Mouse (Mus musculus) thymus, adult 2 months (tissue): Measurements from ENCODE around the gene Cdh13. TPM values are rescaled to one million over a fixed set of nuclear protein-coding genes. Genes with fewer than 3 reads are reported as not detected.
"Not testable (repeated sequence)": the region's sequence is repeated elsewhere in the genome, so short reads cannot be mapped to it uniquely, and the experiment has no call there.

Source experiments
- DNase-seq: peaks from one replicate; pipeline ENCODE4 v3.0.0; 2021
- H3K27ac ChIP-seq: fragments of 200-500 bp; 2 replicates; pipeline ENCODE4 v1.5.1; 2012; ENCODE audit warnings: low read length, control low read depth; ENCODE audit not compliant: control insufficient read depth, insufficient read depth
- H3K27me3 ChIP-seq: fragments of 200-500 bp; 2 replicates; pipeline ENCODE4 v1.6.1; 2012; ENCODE audit warnings: mild to moderate bottlenecking, low read length, moderate library complexity, mixed read lengths; ENCODE audit not compliant: control insufficient read depth, insufficient read depth
- H3K36me3 ChIP-seq: fragments of 200-500 bp; 2 replicates; pipeline ENCODE4 v1.6.1; 2012; ENCODE audit warnings: mild to moderate bottlenecking, low read length, moderate library complexity; ENCODE audit not compliant: control insufficient read depth, insufficient read depth
- H3K4me1 ChIP-seq: fragments of 200-500 bp; replicated peaks from 2 replicates; pipeline ENCODE4 v1.6.1; 2012; ENCODE audit warnings: low read length; ENCODE audit not compliant: control insufficient read depth, insufficient read depth
- H3K4me3 ChIP-seq: fragments of 200-500 bp; 2 replicates; pipeline ENCODE4 v1.5.1; 2012; ENCODE audit warnings: mild to moderate bottlenecking, low read length, control low read depth, moderate library complexity; ENCODE audit not compliant: control insufficient read depth, insufficient read depth
- CTCF ChIP-seq: fragments of 200-500 bp; IDR thresholded peaks from 2 replicates; pipeline ENCODE4 v1.5.1; 2012; ENCODE audit warnings: mild to moderate bottlenecking, control low read depth, low read length, moderate library complexity, borderline replicate concordance; ENCODE audit not compliant: control insufficient read depth, poor library complexity, insufficient read depth; ENCODE audit errors: extremely low read depth
- POLR2A ChIP-seq: fragments of 200-500 bp; IDR thresholded peaks from 2 replicates; pipeline ENCODE4 v1.6.1; 2012; ENCODE audit warnings: mild to moderate bottlenecking, low read length, control low read depth, moderate library complexity; ENCODE audit not compliant: control insufficient read depth, poor library complexity, insufficient read depth; ENCODE audit errors: extremely low read depth
- WGBS: fragments of 180-500 bp; shearing (Covaris S2); methylation state at CpG from one replicate; pipeline ENCODE4 v1.1.7; 2018; 5-methylcytosine and 5-hydroxymethylcytosine counted together
- polyA plus RNA-seq: library from polyadenylated mRNA; depleted of rRNA; stranded (reverse); fragments of >200 nt; gene quantifications from 2 replicates; pipeline ENCODE4 v1.2.3, GENCODE M21; 2012

Cdh13 gene
- polyA plus RNA-seq, 1 experiment, result 12.5 TPM

DNA sequence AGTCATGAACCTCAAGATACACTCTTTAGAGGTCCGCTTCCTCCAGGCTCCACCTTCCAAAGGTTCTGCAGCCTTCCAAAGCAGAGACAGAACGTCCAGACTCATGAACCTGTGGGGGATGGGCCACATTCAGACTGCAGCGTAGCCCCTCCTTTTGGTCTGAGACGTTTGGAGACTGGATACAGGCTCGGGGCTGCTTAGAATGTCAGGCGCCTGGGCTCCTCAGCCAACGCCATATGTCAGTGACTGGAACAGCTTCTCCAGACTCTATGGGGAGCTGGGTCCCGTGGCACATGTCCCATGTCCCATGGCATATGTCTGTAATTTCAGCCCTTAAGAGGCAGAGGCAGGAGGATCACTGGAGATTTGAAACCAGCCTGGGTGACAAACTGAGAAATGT lies 989.4 kb downstream of the Cdh13 start:
- H3K4me1 ChIP-seq, result no peaks in the 10 kb centered on the region
- no peak overlapping the region for H3K27ac ChIP-seq
- TF ChIP-seq POLR2A (no peak), CTCF (no peak)
- no peaks in the 10 kb centered on the region for H3K27me3 ChIP-seq
- DNase-seq, result no peak
- H3K36me3 ChIP-seq, result no peaks in the 10 kb centered on the region
- WGBS, result 78% methylated on average over 8 of the region's 8 CpGs
- H3K4me3 ChIP-seq, result no peak overlapping the region

GRCm38 (mm10) chr8:119275442-119275841 lies 991.9 kb downstream of the Cdh13 start:
- no peaks in the 10 kb centered on the region for H3K36me3 ChIP-seq
- no peak overlapping the region for H3K4me3 ChIP-seq
- TF ChIP-seq POLR2A, result no peak
- no peak for TF ChIP-seq CTCF
- WGBS, result 96% methylated on average over 1 of the region's 1 CpGs
- no peaks in the 10 kb centered on the region for H3K4me1 ChIP-seq
- H3K27me3 ChIP-seq, result no peaks in the 10 kb centered on the region
- no peak overlapping the region for H3K27ac ChIP-seq
- no peak for DNase-seq

DNA sequence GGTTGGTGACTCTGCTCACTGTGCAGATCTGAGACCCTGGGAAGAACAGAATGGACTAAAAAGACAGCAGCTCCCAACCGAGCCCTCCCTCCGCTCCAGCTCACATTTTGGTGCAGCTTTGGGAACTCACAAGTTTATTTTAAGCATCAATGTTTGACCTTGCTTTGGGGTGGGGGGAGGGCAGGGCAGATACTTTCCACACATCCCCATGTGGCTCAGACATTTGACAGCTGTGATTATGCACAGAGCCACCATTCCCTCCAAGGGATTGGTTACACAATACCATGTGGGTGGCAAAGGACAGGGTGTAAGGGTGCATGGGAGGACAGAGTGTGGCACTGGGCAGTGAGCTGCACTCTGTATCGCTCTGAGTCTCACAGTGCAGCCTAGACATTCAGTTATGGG lies 993.5 kb downstream of the Cdh13 start:
- Histone ChIP-seq H3K36me3 (no peaks in the 10 kb centered on the region), H3K4me1 (no peaks in the 10 kb centered on the region), H3K27ac (no peak overlapping the region), H3K4me3 (no peak overlapping the region), H3K27me3 (no peaks in the 10 kb centered on the region)
- DNase-seq, result no peak
- no peak for TF ChIP-seq POLR2A
- TF ChIP-seq CTCF, result no peak
- 81% methylated on average over 3 of the region's 3 CpGs for WGBS

- H3K27ac ChIP-seq, result no peak overlapping the region
- no peaks in the 10 kb centered on the region for H3K4me1 ChIP-seq
- no peak for TF ChIP-seq POLR2A
- no peak for DNase-seq
- no peaks in the 10 kb centered on the region for H3K27me3 ChIP-seq
- H3K36me3 ChIP-seq, result no peaks in the 10 kb centered on the region
- H3K4me3 ChIP-seq, result no peak overlapping the region
- 94% methylated on average over 2 of the region's 2 CpGs for WGBS
These were observed 998.2 kb downstream of the Cdh13 start for GRCm38 (mm10) chr8:119281761-119282160.

DNA sequence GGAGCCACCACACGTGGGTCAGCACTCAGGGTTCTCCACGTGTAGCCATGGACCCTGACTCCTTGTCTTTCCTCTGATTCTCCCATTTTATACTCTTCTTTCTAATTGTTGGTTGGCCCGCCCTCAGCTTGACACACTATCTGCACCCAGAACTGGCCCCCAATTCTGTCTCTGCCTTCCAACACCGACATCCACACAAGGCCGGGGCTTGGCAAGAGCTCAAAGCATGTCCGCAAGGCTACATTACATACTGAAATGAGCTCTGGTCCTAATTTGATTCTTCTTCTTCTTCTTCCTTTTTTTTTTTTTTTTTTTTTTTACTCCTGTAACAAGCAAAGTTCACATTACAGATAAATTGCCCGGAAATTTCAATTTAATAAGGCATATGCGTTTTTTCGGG lies 1001.0 kb downstream of the Cdh13 start:
- DNase-seq, result no peak
- no peak for TF ChIP-seq CTCF
- no peak for TF ChIP-seq POLR2A
- H3K27me3 ChIP-seq, result no peaks in the 10 kb centered on the region
- H3K4me3 ChIP-seq, result no peak overlapping the region
- no peaks in the 10 kb centered on the region for H3K36me3 ChIP-seq
- no peaks in the 10 kb centered on the region for H3K4me1 ChIP-seq
- WGBS, result 92% methylated on average over 9 of the region's 9 CpGs
- no peak overlapping the region for H3K27ac ChIP-seq

DNA sequence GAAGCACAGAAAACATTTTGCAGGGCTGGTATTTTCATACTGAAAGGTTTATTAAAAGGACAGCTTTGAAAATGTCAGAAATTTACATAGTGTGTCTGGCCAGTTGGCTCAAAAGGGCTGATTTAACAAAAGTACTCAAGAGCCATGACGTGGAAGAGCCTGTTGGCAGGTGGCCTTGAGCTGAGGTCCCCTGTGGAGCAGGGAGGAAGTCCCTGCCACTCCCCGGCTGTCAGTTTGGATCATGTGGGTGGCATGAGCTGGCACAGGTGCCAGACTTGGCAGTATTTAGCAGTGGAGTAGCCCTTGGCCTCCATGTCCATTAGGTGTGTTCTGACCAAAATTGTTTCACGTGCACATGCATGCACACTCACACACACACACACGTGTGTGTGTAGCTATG lies 1001.4 kb downstream of the Cdh13 start:
- Histone ChIP-seq H3K4me1 (no peaks in the 10 kb centered on the region), H3K4me3 (no peak overlapping the region), H3K27ac (no peak overlapping the region), H3K36me3 (no peaks in the 10 kb centered on the region), H3K27me3 (no peaks in the 10 kb centered on the region)
- WGBS, result 63% methylated on average over 4 of the region's 4 CpGs
- TF ChIP-seq CTCF (no peak), POLR2A (no peak)
- no peak for DNase-seq

DNA sequence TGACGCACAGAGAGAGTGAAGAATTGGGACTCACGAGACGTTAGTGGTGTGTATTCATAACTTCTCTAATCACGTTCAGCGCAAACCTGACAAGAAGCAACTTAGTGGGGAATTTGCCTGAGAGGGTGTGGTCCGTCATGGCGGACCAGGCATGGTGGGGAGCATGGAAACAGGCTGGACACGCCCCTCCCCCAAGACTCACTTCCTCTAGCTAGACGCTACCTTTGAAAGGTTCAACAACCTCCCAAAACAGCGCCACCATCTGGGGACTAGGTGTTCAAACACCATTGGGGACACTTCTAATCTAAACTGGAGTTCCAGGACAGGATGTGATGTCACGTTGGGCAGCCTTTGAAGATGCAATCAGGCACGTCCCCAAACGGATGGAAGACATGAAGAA lies 1011.9 kb downstream of the Cdh13 start:
- Histone ChIP-seq H3K36me3 (no peaks in the 10 kb centered on the region), H3K27ac (no peak overlapping the region), H3K27me3 (no peaks in the 10 kb centered on the region), H3K4me1 (no peaks in the 10 kb centered on the region), H3K4me3 (no peak overlapping the region)
- 78% methylated on average over 13 of the region's 13 CpGs for WGBS
- TF ChIP-seq POLR2A (no peak), CTCF (no peak)
- no peak for DNase-seq

DNA sequence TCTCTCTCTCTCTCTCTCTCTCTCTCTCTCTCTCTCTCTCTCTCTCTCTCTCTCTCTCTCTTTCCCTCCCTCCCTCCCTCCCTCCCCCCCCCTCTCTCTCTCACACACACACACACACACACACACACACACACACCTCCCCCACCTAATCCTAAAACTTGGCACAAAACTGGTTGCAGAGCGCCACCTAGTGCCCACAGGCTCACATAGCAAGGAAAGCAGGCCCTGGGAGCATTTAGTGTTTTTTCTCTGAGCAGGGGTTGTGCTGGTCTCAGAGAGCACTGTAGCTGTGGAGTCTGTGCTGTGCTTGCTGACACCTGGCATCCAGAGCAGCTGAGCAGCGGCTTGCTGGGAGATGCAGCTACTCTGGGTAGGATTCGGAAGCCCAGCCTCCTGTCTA lies 1014.2 kb downstream of the Cdh13 start:
- DNase-seq, result peak; percentile 24
- not testable (repeated sequence) for H3K27ac ChIP-seq, H3K4me3 ChIP-seq, H3K4me1 ChIP-seq, H3K27me3 ChIP-seq, H3K36me3 ChIP-seq
- WGBS, result 38% methylated on average over 3 of the region's 3 CpGs
- peak; percentile 64; the same call in 1 of the 2 replicates for TF ChIP-seq CTCF
